Mouse (Mus musculus): ENCODE measurements at regions not wholly inside any gene's neighbourhood (a gene's known extent, or its start where the extent isn't known, plus 50 kb on each side); places are given as distances from the start of the nearest gene placed in this dataset.

- Histone ChIP-seq H3K27me3 (ENCODE audit: control insufficient read depth, insufficient read depth, low read length, poor library complexity, severe bottlenecking) (no peaks in the 10 kb centered on the region), H3K36me3 (ENCODE audit: control insufficient read depth, insufficient read depth, low read length, poor library complexity, severe bottlenecking) (no peaks in the 10 kb centered on the region)
- no peak for DNase-seq (ENCODE audit: low read depth, low spot score)
These were observed 442.6 kb downstream of the Atp23 start for GRCm38 (mm10) chr10:126458523-126458922.

- DNase-seq (ENCODE audit: low read depth, low spot score), result no peak
- no peaks in the 10 kb centered on the region for H3K27me3 ChIP-seq (ENCODE audit: control insufficient read depth, insufficient read depth, low read length, poor library complexity, severe bottlenecking)
- H3K36me3 ChIP-seq (ENCODE audit: control insufficient read depth, insufficient read depth, low read length, poor library complexity, severe bottlenecking), result no peaks in the 10 kb centered on the region
These were observed 448.2 kb downstream of the Atp23 start for GRCm38 (mm10) chr10:126452757-126453528.

- DNase-seq (ENCODE audit: low read depth, low spot score), result no peak
- no peaks in the 10 kb centered on the region for H3K36me3 ChIP-seq (ENCODE audit: control insufficient read depth, insufficient read depth, low read length, poor library complexity, severe bottlenecking)
- no peaks in the 10 kb centered on the region for H3K27me3 ChIP-seq (ENCODE audit: control insufficient read depth, insufficient read depth, low read length, poor library complexity, severe bottlenecking)
These were observed 449.0 kb downstream of the Atp23 start for GRCm38 (mm10) chr10:126452057-126452622.

- Histone ChIP-seq H3K27me3 (ENCODE audit: control insufficient read depth, insufficient read depth, low read length, poor library complexity, severe bottlenecking) (no peaks in the 10 kb centered on the region), H3K36me3 (ENCODE audit: control insufficient read depth, insufficient read depth, low read length, poor library complexity, severe bottlenecking) (no peaks in the 10 kb centered on the region)
- no peak for DNase-seq (ENCODE audit: low read depth, low spot score)
These were observed 465.3 kb downstream of the Lrig3 start for GRCm38 (mm10) chr10:126431222-126431621.

GRCm38 (mm10) chr10:126430346-126430745, 464.4 kb downstream of the Lrig3 start:
- no peaks in the 10 kb centered on the region for H3K36me3 ChIP-seq (ENCODE audit: control insufficient read depth, insufficient read depth, low read length, poor library complexity, severe bottlenecking)
- H3K27me3 ChIP-seq (ENCODE audit: control insufficient read depth, insufficient read depth, low read length, poor library complexity, severe bottlenecking), result no peaks in the 10 kb centered on the region
- no peak for DNase-seq (ENCODE audit: low read depth, low spot score)

- DNase-seq (ENCODE audit: low read depth, low spot score), result no peak
- Histone ChIP-seq H3K36me3 (ENCODE audit: control insufficient read depth, insufficient read depth, low read length, poor library complexity, severe bottlenecking) (no peaks in the 10 kb centered on the region), H3K27me3 (ENCODE audit: control insufficient read depth, insufficient read depth, low read length, poor library complexity, severe bottlenecking) (no peaks in the 10 kb centered on the region)
These were observed 463.5 kb downstream of the Lrig3 start for GRCm38 (mm10) chr10:126429502-126429901.

- DNase-seq (ENCODE audit: low read depth, low spot score), result no peak
- Histone ChIP-seq H3K27me3 (ENCODE audit: control insufficient read depth, insufficient read depth, low read length, poor library complexity, severe bottlenecking) (no peaks in the 10 kb centered on the region), H3K36me3 (ENCODE audit: control insufficient read depth, insufficient read depth, low read length, poor library complexity, severe bottlenecking) (no peaks in the 10 kb centered on the region)
These were observed 456.1 kb downstream of the Lrig3 start for GRCm38 (mm10) chr10:126422066-126422465.

GRCm38 (mm10) chr10:126413786-126414185, 447.8 kb downstream of the Lrig3 start:
- no peaks in the 10 kb centered on the region for H3K27me3 ChIP-seq (ENCODE audit: control insufficient read depth, insufficient read depth, low read length, poor library complexity, severe bottlenecking)
- H3K36me3 ChIP-seq (ENCODE audit: control insufficient read depth, insufficient read depth, low read length, poor library complexity, severe bottlenecking), result no peaks in the 10 kb centered on the region
- no peak for DNase-seq (ENCODE audit: low read depth, low spot score)

- Histone ChIP-seq H3K36me3 (ENCODE audit: control insufficient read depth, insufficient read depth, low read length, poor library complexity, severe bottlenecking) (no peaks in the 10 kb centered on the region), H3K27me3 (ENCODE audit: control insufficient read depth, insufficient read depth, low read length, poor library complexity, severe bottlenecking) (no peaks in the 10 kb centered on the region)
- DNase-seq (ENCODE audit: low read depth, low spot score), result no peak
These were observed 426.3 kb downstream of the Lrig3 start for GRCm38 (mm10) chr10:126392235-126392634.

- Histone ChIP-seq H3K27me3 (ENCODE audit: control insufficient read depth, insufficient read depth, low read length, poor library complexity, severe bottlenecking) (no peaks in the 10 kb centered on the region), H3K36me3 (ENCODE audit: control insufficient read depth, insufficient read depth, low read length, poor library complexity, severe bottlenecking) (no peaks in the 10 kb centered on the region)
- no peak for DNase-seq (ENCODE audit: low read depth, low spot score)
These were observed 425.8 kb downstream of the Lrig3 start for GRCm38 (mm10) chr10:126391770-126392169.

GRCm38 (mm10) chr10:126386430-126386829, 420.5 kb downstream of the Lrig3 start:
- H3K36me3 ChIP-seq (ENCODE audit: control insufficient read depth, insufficient read depth, low read length, poor library complexity, severe bottlenecking), result no peaks in the 10 kb centered on the region
- DNase-seq (ENCODE audit: low read depth, low spot score), result peak; percentile 29

GRCm38 (mm10) chr10:126385644-126386043, 419.7 kb downstream of the Lrig3 start:
- Histone ChIP-seq H3K36me3 (ENCODE audit: control insufficient read depth, insufficient read depth, low read length, poor library complexity, severe bottlenecking) (no peaks in the 10 kb centered on the region), H3K27me3 (ENCODE audit: control insufficient read depth, insufficient read depth, low read length, poor library complexity, severe bottlenecking) (no peaks in the 10 kb centered on the region)
- no peak for DNase-seq (ENCODE audit: low read depth, low spot score)

More at GRCm38 (mm10) chr10:126386430-126386829, 420.5 kb downstream of the Lrig3 start:
- H3K27me3 ChIP-seq (ENCODE audit: control insufficient read depth, insufficient read depth, low read length, poor library complexity, severe bottlenecking), result no peaks in the 10 kb centered on the region

GRCm38 (mm10) chr10:126380381-126380780, 414.4 kb downstream of the Lrig3 start:
- Histone ChIP-seq H3K27me3 (ENCODE audit: control insufficient read depth, insufficient read depth, low read length, poor library complexity, severe bottlenecking) (no peaks in the 10 kb centered on the region), H3K36me3 (ENCODE audit: control insufficient read depth, insufficient read depth, low read length, poor library complexity, severe bottlenecking) (no peaks in the 10 kb centered on the region)
- DNase-seq (ENCODE audit: low read depth, low spot score), result no peak

GRCm38 (mm10) chr10:126379239-126379638, 413.3 kb downstream of the Lrig3 start:
- H3K27me3 ChIP-seq (ENCODE audit: control insufficient read depth, insufficient read depth, low read length, poor library complexity, severe bottlenecking), result no peaks in the 10 kb centered on the region
- no peaks in the 10 kb centered on the region for H3K36me3 ChIP-seq (ENCODE audit: control insufficient read depth, insufficient read depth, low read length, poor library complexity, severe bottlenecking)
- DNase-seq (ENCODE audit: low read depth, low spot score), result no peak

- Histone ChIP-seq H3K27me3 (ENCODE audit: control insufficient read depth, insufficient read depth, low read length, poor library complexity, severe bottlenecking) (no peaks in the 10 kb centered on the region), H3K36me3 (ENCODE audit: control insufficient read depth, insufficient read depth, low read length, poor library complexity, severe bottlenecking) (no peaks in the 10 kb centered on the region)
- DNase-seq (ENCODE audit: low read depth, low spot score), result no peak
These were observed 407.9 kb downstream of the Lrig3 start for GRCm38 (mm10) chr10:126373906-126374305.
